Mouse (Mus musculus): ENCODE measurements at regions not wholly inside any gene's neighbourhood (a gene's known extent, or its start where the extent isn't known, plus 50 kb on each side); places are given as distances from the start of the nearest gene placed in this dataset.

DNA sequence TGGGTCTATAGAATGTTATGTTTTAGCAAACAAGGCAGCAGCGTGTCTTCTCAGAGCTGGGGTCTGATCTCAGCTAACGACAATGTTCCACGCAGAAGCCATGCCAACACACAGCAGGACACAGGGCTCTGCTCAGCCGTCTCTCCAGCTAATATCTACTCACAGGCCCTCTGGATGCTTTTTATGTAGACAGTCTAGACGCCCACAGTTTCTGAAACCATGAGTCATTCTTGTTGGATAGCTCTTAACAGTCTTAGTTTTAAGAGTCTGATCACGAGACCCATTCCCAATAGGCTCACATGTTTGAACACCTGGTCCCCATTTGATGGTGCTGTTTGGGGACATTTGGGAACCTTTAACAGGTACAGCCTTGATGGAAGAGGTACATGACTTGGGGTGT is 171.7 kb upstream of the Runx1 start:
- DNase-seq (ENCODE audit: low read depth), result no peak
- TF ChIP-seq CTCF (IDR thresholded peaks at IDR 0.05; ENCODE audit: borderline replicate concordance, extremely low read depth, insufficient read depth, insufficient read length) (no peak), POLR2A (IDR thresholded peaks at IDR 0.05; ENCODE audit: borderline replicate concordance, extremely low read depth, insufficient read depth, insufficient read length, poor library complexity, severe bottlenecking) (no peak)

DNA sequence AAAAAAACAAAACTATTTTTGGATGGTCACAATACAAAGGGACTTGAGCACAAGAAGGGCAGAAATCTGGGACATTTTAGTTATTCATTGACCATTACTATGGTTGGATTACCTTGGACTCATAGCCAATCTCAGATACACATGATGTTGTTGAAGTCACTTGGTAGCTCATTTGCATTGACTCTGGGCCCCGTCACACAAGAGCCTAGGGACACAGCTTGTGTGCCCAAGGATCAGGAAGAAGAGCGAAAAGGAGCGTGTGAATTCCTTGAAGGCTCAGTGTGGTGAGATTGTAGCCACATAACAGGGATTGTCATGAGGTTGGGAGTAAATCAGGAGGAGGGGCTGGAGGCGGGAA is 170.0 kb upstream of the Runx1 start:
- no peak for DNase-seq (ENCODE audit: low read depth)
- TF ChIP-seq POLR2A (IDR thresholded peaks at IDR 0.05; ENCODE audit: borderline replicate concordance, extremely low read depth, insufficient read depth, insufficient read length, poor library complexity, severe bottlenecking), result no peak
- no peak for TF ChIP-seq CTCF (IDR thresholded peaks at IDR 0.05; ENCODE audit: borderline replicate concordance, extremely low read depth, insufficient read depth, insufficient read length)

DNA sequence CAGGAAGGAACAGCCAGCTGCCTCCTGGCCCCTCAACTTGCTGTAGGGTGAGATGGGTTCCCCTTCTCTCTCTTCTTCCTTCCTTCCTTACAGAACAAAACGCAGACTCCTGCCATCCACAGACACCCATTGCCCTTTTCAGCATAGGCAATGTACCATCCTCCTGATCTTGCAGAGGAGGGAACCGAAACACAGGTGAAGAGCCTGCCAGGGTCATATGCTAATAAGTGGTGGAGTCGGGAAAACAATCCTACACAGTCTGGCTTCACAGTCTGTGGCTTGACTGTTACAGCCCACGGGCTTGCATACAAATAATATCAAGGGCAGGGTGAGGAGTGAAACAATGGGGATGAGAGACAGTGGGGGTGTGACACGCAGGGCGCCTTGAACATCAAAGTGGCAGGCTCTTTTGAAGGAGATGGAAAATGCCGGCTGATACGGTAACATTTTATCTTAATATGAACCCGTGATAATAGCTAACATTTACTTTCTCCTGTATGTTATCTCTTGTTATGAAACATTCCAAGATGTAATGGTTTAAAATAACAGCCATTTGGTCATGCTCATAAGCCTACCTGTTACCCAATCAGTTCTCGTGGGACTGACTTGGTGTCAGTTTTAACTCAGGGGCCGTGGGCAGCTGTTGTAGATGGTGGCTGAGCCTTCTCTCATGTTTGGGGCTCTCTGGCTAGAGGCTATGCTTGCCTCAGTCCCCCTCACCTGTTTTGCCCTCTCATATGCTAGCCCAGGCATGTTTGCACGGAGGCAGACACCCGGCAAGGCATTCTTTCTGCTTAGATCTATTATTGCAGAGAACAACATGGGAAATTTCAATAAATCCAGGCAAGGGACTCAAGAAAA is 169.4 kb upstream of the Runx1 start:
- no peak for TF ChIP-seq CTCF (IDR thresholded peaks at IDR 0.05; ENCODE audit: borderline replicate concordance, extremely low read depth, insufficient read depth, insufficient read length)
- DNase-seq (ENCODE audit: low read depth), result no peak

- DNase-seq (ENCODE audit: low read depth), result no peak
- TF ChIP-seq CTCF (IDR thresholded peaks at IDR 0.05; ENCODE audit: borderline replicate concordance, extremely low read depth, insufficient read depth, insufficient read length) (no peak), POLR2A (IDR thresholded peaks at IDR 0.05; ENCODE audit: borderline replicate concordance, extremely low read depth, insufficient read depth, insufficient read length, poor library complexity, severe bottlenecking) (no peak)
Measured at GRCm38 (mm10) chr16:92992876-92993275, 166.9 kb upstream of the Runx1 start.

DNA sequence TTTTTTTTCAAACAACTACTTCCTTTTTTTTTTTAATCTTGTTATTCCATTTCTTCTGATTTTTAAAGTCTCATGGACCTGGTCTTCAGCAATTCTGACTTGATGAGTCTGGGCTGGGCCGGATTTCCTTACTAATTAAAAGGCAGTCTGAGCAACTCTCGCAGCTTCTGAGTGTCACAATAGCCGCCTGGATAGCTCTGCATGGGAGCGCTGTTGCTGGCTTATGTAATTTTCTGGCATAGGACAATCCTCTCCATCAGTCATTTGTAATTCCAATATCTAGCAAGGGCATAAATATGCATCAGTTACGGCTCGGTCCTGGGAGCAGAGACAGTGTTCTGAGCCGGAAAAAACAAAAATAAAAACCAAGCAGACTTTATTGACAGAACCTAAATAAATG is 165.5 kb upstream of the Runx1 start:
- peak; percentile 80 for DNase-seq (ENCODE audit: low read depth)
- TF ChIP-seq POLR2A (IDR thresholded peaks at IDR 0.05; ENCODE audit: borderline replicate concordance, extremely low read depth, insufficient read depth, insufficient read length, poor library complexity, severe bottlenecking) (no peak), CTCF (IDR thresholded peaks at IDR 0.05; ENCODE audit: borderline replicate concordance, extremely low read depth, insufficient read depth, insufficient read length) (no peak)

- no peak for DNase-seq (ENCODE audit: low read depth)
- TF ChIP-seq CTCF (IDR thresholded peaks at IDR 0.05; ENCODE audit: borderline replicate concordance, extremely low read depth, insufficient read depth, insufficient read length), result no peak
- TF ChIP-seq POLR2A (IDR thresholded peaks at IDR 0.05; ENCODE audit: borderline replicate concordance, extremely low read depth, insufficient read depth, insufficient read length, poor library complexity, severe bottlenecking), result no peak
Measured at GRCm38 (mm10) chr16:92988416-92988815, 162.5 kb upstream of the Runx1 start.

- DNase-seq (ENCODE audit: low read depth), result no peak
- TF ChIP-seq POLR2A (IDR thresholded peaks at IDR 0.05; ENCODE audit: borderline replicate concordance, extremely low read depth, insufficient read depth, insufficient read length, poor library complexity, severe bottlenecking) (no peak), CTCF (IDR thresholded peaks at IDR 0.05; ENCODE audit: borderline replicate concordance, extremely low read depth, insufficient read depth, insufficient read length) (no peak)
Measured at GRCm38 (mm10) chr16:92988000-92988399, 162.1 kb upstream of the Runx1 start.

- TF ChIP-seq POLR2A (IDR thresholded peaks at IDR 0.05; ENCODE audit: borderline replicate concordance, extremely low read depth, insufficient read depth, insufficient read length, poor library complexity, severe bottlenecking) (no peak), CTCF (IDR thresholded peaks at IDR 0.05; ENCODE audit: borderline replicate concordance, extremely low read depth, insufficient read depth, insufficient read length) (no peak)
- peak; percentile 89 for DNase-seq (ENCODE audit: low read depth)
Measured at GRCm38 (mm10) chr16:92985768-92986167, 159.8 kb upstream of the Runx1 start.

GRCm38 (mm10) chr16:92982934-92983333 is 157.0 kb upstream of the Runx1 start:
- peak; percentile 71 for DNase-seq (ENCODE audit: low read depth)
- TF ChIP-seq CTCF (IDR thresholded peaks at IDR 0.05; ENCODE audit: borderline replicate concordance, extremely low read depth, insufficient read depth, insufficient read length), result no peak

DNA sequence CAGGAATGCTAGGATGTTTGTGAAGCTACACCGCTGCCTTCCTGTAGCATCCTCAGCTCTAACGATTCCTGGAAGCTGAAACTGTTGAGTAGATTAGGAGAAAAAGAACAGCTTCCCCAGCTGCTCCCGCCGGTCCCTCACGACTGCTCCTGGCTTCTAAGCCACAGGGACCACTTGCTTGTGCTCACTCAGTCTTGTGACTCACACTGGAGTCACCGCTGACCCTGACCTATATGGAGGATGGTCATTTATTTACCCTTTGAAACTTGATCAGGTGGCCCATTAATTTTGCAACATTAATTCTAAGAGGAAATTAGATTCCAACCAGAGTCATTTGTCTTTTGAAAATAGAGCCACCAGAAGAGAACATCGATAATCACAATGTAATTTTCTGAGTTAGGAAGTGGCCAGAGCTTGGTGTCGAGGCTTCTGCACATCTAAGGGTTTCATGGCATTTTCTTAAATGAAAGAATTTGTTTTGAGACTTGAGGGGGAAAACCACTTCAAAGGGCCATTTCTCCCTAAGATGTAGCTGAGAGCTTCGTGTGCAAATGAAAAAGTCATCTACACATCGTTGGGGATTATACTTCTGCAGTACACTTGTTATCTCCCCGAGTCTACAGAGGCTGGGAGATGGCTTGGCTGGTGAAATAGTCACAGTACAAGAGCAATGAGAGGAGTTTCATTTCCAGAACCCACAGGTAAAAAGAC is 153.8 kb upstream of the Runx1 start:
- TF ChIP-seq POLR2A (IDR thresholded peaks at IDR 0.05; ENCODE audit: borderline replicate concordance, extremely low read depth, insufficient read depth, insufficient read length, poor library complexity, severe bottlenecking) (no peak), CTCF (IDR thresholded peaks at IDR 0.05; ENCODE audit: borderline replicate concordance, extremely low read depth, insufficient read depth, insufficient read length) (no peak)
- DNase-seq (ENCODE audit: low read depth), result no peak

DNA sequence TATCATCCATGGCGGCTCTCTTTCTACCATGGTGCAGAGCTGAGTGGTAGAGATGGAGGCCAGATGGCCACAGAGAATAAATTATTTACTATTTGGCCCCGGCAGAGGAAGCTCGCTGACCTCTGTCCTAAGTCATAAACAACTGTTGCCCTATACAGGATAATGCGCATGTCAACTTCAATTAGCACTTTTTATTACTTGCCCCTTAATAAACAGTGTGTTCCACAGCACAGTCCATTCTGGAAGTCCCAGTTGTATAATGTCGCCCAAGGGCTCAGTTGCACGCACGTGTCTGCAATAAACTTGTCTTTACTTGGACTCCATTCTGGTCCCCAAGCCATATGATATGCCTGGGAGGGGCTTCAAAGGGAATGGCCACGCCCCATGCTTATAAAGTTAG is 150.1 kb upstream of the Runx1 start:
- TF ChIP-seq CTCF (IDR thresholded peaks at IDR 0.05; ENCODE audit: borderline replicate concordance, extremely low read depth, insufficient read depth, insufficient read length) (no peak), POLR2A (IDR thresholded peaks at IDR 0.05; ENCODE audit: borderline replicate concordance, extremely low read depth, insufficient read depth, insufficient read length, poor library complexity, severe bottlenecking) (no peak)
- DNase-seq (ENCODE audit: low read depth), result no peak

DNA sequence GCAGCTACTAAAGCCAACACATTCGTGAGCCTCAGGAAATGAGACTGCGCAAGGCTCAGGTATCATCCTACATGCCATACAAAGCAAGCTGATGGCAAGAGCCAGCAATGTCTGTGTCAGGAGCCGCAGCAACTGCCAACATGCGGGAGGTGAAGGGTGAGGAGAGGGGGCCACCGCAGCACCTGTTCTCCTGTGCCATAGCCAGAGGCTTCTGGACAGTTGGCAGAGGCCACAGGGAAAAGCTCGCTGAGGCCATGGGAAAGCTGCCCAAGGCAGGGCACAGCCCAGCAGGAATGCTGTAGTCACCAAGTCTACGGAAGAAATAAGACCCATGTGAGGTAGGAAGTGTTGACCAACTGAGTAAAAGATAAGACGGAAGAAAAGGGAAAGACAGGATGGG is 149.1 kb upstream of the Runx1 start:
- TF ChIP-seq POLR2A (IDR thresholded peaks at IDR 0.05; ENCODE audit: borderline replicate concordance, extremely low read depth, insufficient read depth, insufficient read length, poor library complexity, severe bottlenecking) (no peak), CTCF (IDR thresholded peaks at IDR 0.05; ENCODE audit: borderline replicate concordance, extremely low read depth, insufficient read depth, insufficient read length) (no peak)
- no peak for DNase-seq (ENCODE audit: low read depth)

All from brain, embryonic 14.5 days (tissue).